Mouse (Mus musculus) small intestine, adult 2 months (tissue): Measurements from ENCODE around the gene Fat4. TPM values are rescaled to one million over a fixed set of nuclear protein-coding genes. Genes with fewer than 3 reads are reported as not detected.

ENCODE experiments used
- H3K27ac ChIP-seq: fragments of 200-500 bp; 2 replicates; pipeline ENCODE4 v1.5.1; 2012; ENCODE audit warnings: low read depth, low read length, control low read depth, inconsistent platforms; ENCODE audit not compliant: insufficient read depth
- H3K27me3 ChIP-seq: fragments of 200-500 bp; 2 replicates; pipeline ENCODE4 v1.6.1; 2012; ENCODE audit warnings: mild to moderate bottlenecking, moderate library complexity, low read length, inconsistent platforms; ENCODE audit not compliant: control insufficient read depth, insufficient read depth
- H3K36me3 ChIP-seq: fragments of 200-500 bp; 2 replicates; pipeline ENCODE4 v1.6.1; 2012; ENCODE audit warnings: mild to moderate bottlenecking, low read length, control low read depth, inconsistent platforms; ENCODE audit not compliant: control insufficient read depth, insufficient read depth
- H3K4me1 ChIP-seq: fragments of 200-500 bp; 2 replicates; pipeline ENCODE4 v1.6.1; 2012; ENCODE audit warnings: low read length, inconsistent platforms, mixed read lengths; ENCODE audit not compliant: control insufficient read depth, insufficient read depth, insufficient read length
- H3K4me3 ChIP-seq: fragments of 200-500 bp; 2 replicates; pipeline ENCODE4 v1.5.1; 2012; ENCODE audit warnings: low read depth, mild to moderate bottlenecking, control low read depth, inconsistent platforms, low read length, moderate library complexity
- CTCF ChIP-seq: fragments of 200-500 bp; IDR thresholded peaks from 2 replicates; pipeline ENCODE4 v1.5.1; 2012; ENCODE audit warnings: low read depth, mild to moderate bottlenecking, control low read depth, inconsistent platforms, low read length, moderate library complexity, mixed read lengths; ENCODE audit not compliant: insufficient replicate concordance, insufficient read length; ENCODE audit errors: extremely low read depth
- POLR2A ChIP-seq: fragments of 200-500 bp; IDR thresholded peaks from 2 replicates; pipeline ENCODE4 v1.6.1; 2012; ENCODE audit warnings: low read depth, mild to moderate bottlenecking, control low read depth, inconsistent platforms, low read length, moderate library complexity
- WGBS: fragments of 180-500 bp; shearing (Covaris S2); methylation state at CpG from one replicate; pipeline ENCODE4 v1.1.7; 2018; 5-methylcytosine and 5-hydroxymethylcytosine counted together
- polyA plus RNA-seq: library from polyadenylated mRNA; depleted of rRNA; stranded (reverse); fragments of >200 nt; gene quantifications from 2 replicates; pipeline ENCODE4 v1.2.3, GENCODE M21; 2012

The Fat4 gene
- polyA plus RNA-seq, 1 experiment = 1.4 TPM

GRCm38 (mm10) chr3:38860683-38861082, 26.1 kb upstream of the Fat4 start:
- Histone ChIP-seq H3K4me3 (no peak overlapping the region), H3K4me1 (no peaks in the 10 kb centered on the region), H3K36me3 (no peaks in the 10 kb centered on the region), H3K27ac (no peak overlapping the region), H3K27me3 (no peaks in the 10 kb centered on the region)
- WGBS = 55% methylated on average over 5 of the region's 5 CpGs
- TF ChIP-seq POLR2A = no peak
- TF ChIP-seq CTCF = no peak

- no peak overlapping the region for H3K4me3 ChIP-seq
- 57% methylated on average over 2 of the region's 2 CpGs for WGBS
- TF ChIP-seq CTCF (no peak), POLR2A (no peak)
- H3K36me3 ChIP-seq = no peaks in the 10 kb centered on the region
- no peak overlapping the region for H3K27ac ChIP-seq
- H3K4me1 ChIP-seq = no peaks in the 10 kb centered on the region
- no peaks in the 10 kb centered on the region for H3K27me3 ChIP-seq
Observed at GRCm38 (mm10) chr3:38871291-38871690, 15.4 kb upstream of the Fat4 start.

DNA sequence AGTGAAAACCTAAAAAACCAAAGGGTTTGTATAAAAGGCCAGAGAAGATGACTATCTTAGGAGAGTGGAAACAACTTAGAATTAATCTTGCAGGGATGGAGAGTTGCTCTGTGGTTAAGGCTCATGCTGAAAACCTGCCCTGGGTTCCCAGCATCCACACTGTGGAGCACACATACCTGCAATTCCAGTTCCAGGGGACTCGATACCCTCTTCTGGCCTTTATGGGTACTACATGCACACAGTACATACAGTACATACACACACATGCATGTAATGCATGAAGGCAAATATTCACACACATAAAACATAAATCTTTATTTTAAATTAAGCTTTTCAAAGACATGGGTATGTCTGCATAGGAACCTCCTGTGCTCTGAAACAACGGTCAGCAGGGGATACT, 10.9 kb upstream of the Fat4 start:
- 91% methylated on average over 2 of the region's 2 CpGs for WGBS
- Histone ChIP-seq H3K4me3 (no peak overlapping the region), H3K27ac (no peak overlapping the region), H3K4me1 (no peaks in the 10 kb centered on the region), H3K36me3 (no peaks in the 10 kb centered on the region), H3K27me3 (no peaks in the 10 kb centered on the region)
- TF ChIP-seq POLR2A = no peak
- no peak for TF ChIP-seq CTCF

GRCm38 (mm10) chr3:38876706-38877105, 10.0 kb upstream of the Fat4 start:
- no peaks in the 10 kb centered on the region for H3K36me3 ChIP-seq
- TF ChIP-seq CTCF = no peak
- TF ChIP-seq POLR2A = no peak
- 90% methylated on average over 4 of the region's 4 CpGs for WGBS

DNA sequence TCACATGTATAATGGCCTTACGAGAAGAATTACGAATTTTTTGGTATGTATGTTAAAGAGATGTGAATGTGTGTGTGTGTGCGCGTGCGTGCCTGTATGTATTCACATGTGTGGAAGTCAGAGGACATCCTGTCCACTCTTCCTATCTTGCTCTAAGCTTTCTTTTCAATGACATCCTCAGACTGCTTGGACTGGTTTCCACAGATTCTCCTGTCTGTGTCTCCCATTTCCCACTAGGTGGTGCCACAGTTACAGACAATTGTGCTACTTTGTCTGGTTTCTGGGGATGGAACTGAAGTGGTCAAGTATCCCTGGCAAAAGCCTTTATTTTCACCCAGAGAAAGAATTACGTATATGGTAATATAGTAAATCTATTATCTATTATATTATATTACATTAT, 4.0 kb upstream of the Fat4 start:
- no peak overlapping the region for H3K4me3 ChIP-seq
- H3K36me3 ChIP-seq = no peaks in the 10 kb centered on the region
- no peak overlapping the region for H3K27ac ChIP-seq
- no peak for TF ChIP-seq CTCF
- TF ChIP-seq POLR2A = no peak
- 61% methylated on average over 6 of the region's 6 CpGs for WGBS
- peaks cover 11% of the 10 kb centered on the region for H3K4me1 ChIP-seq
- H3K27me3 ChIP-seq = peaks cover 3% of the 10 kb centered on the region

More at GRCm38 (mm10) chr3:38876706-38877105, 10.0 kb upstream of the Fat4 start:
- no peak overlapping the region for H3K4me3 ChIP-seq
- H3K27ac ChIP-seq = no peak overlapping the region
- no peaks in the 10 kb centered on the region for H3K27me3 ChIP-seq
- no peaks in the 10 kb centered on the region for H3K4me1 ChIP-seq

DNA sequence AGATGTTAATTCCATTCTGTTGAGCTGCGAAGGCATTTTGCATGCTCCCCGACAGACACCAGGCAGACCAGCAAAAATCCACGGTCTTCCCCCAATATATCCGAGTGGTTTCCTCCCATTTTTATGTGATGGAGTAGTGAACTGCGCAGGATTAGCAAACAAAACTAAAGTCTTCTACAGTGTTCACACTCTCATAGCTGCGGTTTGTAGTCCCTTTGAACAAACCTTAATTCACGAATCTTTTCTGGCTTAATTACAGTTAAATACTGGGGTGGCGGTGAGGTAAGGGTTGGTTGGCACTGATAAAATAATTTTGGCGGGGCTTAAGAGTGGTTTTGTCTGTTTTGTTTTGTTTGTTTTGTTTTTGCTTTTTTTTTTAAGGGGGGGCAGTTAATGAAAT, 3.1 kb upstream of the Fat4 start:
- no peaks in the 10 kb centered on the region for H3K36me3 ChIP-seq
- H3K27me3 ChIP-seq = peaks cover 6% of the 10 kb centered on the region
- 52% methylated on average over 9 of the region's 9 CpGs for WGBS
- TF ChIP-seq CTCF = no peak
- TF ChIP-seq POLR2A = no peak
- H3K27ac ChIP-seq = no peak overlapping the region
- peaks cover 14% of the 10 kb centered on the region for H3K4me1 ChIP-seq
- no peak overlapping the region for H3K4me3 ChIP-seq

GRCm38 (mm10) chr3:38884276-38884675, 2.5 kb upstream of the Fat4 start:
- H3K4me1 ChIP-seq = peaks cover 14% of the 10 kb centered on the region
- WGBS = under 1% methylated on average over 6 of the region's 6 CpGs
- no peak overlapping the region for H3K27ac ChIP-seq
- TF ChIP-seq POLR2A = no peak
- TF ChIP-seq CTCF = peak; percentile 68; the same call in 1 of the 2 replicates
- peaks cover 6% of the 10 kb centered on the region for H3K27me3 ChIP-seq
- H3K4me3 ChIP-seq = no peak overlapping the region
- no peaks in the 10 kb centered on the region for H3K36me3 ChIP-seq

GRCm38 (mm10) chr3:38884919-38885418, 1.8 kb upstream of the Fat4 start:
- Histone ChIP-seq H3K4me1 (peaks cover 14% of the 10 kb centered on the region), H3K36me3 (no peaks in the 10 kb centered on the region), H3K4me3 (peak overlapping the region; percentile 78), H3K27ac (peak overlapping the region; percentile 24; the same call in 1 of the 2 replicates), H3K27me3 (peaks cover 6% of the 10 kb centered on the region)
- under 1% methylated on average over 24 of the region's 24 CpGs for WGBS
- TF ChIP-seq POLR2A (no peak), CTCF (no peak)
